Mouse (Mus musculus) common myeloid progenitor, adult 5-6 weeks (primary cell): ENCODE measurements around the gene Gm42906. TPM values are rescaled to one million over a fixed set of nuclear protein-coding genes. Genes with fewer than 3 reads are reported as not detected.

Experiments used
- ATAC-seq: replicated peaks from 2 replicates; pipeline ENCODE4 v1.8.0; 2016; ENCODE audit warnings: low read depth, mild to moderate bottlenecking, moderate TSS enrichment, inconsistent platforms; ENCODE audit not compliant: poor library complexity, severe bottlenecking
- total RNA-seq: library from RNA; stranded (forward); fragments of 200-1000, 187-1606 nt; gene quantifications from 2 replicates; pipeline ENCODE4 v1.2.3, GENCODE M21; 2017

Gm42906 gene
- total RNA-seq, 1 experiment from 2014 or later: not detected

DNA sequence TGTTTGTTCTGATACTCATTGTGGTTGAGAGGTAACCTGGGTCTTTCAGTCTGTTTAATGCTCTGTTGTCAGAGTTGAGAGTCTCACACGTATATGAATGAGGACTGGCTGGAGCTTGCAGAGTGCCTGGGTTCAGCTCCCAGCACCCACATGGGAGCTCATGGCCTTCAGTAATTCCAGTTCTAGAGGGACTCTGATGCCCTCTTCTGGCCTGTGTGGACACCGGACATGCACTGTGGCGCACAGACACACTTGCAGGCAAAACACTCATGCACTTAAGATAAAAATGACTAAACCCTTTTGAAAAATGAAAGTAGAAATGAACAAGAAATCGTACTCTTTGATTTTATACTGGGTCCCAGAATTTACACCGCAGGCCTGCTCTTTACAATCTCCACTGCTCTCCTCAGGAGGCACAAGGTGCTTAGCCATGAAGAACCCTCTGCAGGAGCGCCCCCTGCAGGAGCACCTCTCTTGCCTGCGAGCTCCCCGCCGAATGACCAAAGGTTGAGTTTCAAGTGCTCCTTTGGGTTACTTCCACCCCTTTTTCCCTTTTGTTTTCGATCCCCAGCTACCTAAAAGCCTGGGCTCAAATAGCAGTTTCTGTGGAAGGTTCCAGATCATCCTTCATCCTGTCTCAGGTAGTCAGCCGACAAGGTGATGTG lies 372.4 kb downstream of the Gm42906 start:
- no peak for ATAC-seq

DNA sequence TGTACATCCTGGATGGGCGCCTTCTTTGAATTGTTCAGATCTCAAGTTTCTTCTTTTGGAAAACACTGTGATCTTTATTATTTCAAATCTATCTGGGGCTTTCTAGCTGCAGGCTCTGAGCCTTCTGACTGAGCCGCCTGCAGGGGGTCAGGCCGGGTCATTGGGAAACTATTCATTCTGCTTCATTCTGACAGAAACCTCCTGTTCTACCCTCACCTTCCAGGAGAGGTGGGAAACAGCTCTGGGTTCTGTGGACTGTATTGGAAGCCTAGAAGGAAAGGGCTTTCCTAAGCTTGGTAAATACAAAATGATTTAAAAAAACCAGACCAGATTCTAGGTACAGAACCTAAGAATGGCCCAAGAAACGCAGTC lies 373.2 kb downstream of the Gm42906 start:
- ATAC-seq: no peak

DNA sequence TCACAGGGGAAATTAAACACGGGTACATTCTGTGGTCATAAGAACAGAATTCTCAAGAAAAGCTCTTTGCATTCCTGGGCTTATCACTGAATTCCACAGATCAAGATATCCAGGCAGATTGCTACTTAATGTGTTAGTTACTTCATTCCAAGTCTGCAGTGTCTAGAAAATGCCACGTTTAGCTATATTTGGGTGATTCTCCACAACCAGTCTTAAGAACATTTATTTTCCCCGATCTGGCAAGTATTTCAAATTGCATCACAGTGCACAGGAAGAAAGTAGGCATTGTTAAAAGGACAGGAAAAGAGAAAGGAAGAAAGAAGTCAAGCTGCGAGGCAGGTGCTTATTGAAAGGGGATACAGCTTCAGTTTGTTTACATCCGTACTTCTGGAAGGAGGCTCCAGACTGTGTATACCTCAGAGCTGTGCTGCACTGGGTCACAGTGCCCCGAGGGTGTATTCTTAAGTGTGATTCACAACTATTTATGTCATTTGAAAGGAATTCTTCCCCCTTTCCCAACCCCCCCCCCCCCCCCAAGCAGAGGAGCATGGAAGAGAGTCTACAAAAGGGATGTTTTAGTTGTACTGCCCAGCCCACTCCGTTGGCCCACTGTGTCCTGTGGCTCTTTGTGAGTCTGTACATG lies 373.7 kb downstream of the Gm42906 start:
- no peak for ATAC-seq

DNA sequence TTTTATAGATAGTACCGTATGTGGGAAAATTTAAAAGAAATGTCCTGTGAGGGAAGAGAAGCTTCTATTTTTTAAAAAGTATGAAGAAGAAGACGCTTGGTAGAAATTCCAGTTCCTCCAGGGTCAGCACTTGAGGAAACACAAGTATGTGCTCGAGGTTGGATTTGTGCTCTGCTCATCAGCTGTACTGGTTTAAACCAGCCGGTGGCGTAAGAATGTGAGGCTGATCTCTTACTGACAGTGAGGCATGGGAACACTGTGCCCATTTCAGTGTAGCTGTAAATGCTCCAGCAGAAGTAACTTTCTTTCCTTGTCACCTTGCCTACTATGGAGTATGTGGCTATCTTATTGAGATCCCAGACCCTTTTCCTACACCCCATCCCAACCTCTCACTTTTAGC lies 374.8 kb downstream of the Gm42906 start:
- ATAC-seq: no peak

DNA sequence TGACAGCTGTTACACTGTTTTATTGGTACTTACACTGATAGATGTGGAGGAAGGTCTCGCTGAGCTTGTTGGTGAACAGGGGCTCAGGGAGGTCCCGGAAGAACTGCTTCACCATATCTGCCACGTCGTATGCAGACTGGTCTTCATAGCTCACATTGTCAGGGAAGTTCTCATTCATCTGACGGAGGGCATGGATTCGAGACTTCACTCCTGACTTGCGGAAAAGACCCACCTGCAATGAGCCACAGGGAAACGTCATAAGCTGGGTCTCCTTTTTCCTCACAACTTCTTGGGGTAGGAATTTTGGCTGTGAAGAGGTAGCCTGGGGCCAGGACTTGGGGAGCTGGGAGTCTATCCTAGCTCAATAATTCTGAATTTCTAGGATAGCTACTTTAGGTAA lies 375.6 kb downstream of the Gm42906 start:
- no peak for ATAC-seq

DNA sequence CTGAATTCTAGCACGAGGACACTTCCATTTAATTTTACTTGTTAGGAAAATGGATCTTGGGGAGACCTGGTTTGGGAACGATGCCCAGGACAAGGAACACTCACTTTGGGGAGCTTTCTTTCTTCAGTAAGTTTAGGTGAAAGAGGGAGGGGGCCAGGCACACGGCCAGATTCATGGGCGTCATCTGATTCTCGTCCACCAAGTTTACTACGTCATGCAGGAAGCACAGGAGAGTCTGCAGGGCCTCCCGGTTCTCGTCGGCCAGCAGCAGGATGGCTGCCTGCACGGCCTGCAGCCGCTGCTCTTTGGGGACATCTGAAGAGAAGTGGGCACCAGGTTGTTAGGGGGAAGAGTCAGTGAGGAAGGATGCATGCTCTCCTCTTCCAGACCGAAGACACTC lies 380.5 kb downstream of the Gm42906 start:
- ATAC-seq: no peak

DNA sequence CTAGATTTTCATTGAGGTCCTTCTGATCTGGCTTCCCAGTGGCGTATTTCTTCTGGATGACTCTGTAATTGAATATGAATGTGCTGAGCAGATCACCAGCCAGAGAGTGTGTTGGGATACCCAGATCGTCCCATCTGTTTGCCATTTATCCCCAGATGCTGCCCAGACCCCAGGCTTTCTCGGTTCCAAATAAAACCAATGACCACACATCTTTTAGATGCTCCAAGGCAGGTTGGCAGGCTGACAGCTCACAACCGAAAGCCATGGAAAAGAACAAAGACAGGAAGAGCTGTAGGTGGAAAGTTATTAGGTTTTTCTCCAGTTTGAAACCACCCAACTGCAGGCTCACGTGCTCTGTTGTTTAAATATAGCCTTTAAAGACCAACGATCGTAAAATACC lies 381.0 kb downstream of the Gm42906 start:
- ATAC-seq: no peak

DNA sequence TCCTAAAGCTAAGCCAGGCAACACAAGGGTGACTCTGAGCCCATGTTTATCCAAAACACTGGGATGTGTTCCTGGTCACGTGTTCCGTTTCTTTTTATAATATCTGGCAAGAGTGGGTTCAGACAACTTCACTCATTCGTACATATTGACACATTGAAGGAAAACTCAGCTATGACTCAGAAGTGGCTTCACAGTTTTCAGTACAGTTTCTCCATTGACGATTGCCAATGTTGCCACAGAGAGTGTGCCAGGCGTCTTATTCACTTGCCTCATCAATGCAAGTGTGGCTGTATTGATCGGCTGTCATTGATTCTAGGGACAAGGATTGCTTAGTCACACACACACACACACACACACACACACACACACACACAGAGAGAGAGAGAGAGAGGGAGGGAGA lies 381.8 kb downstream of the Gm42906 start:
- ATAC-seq: no peak

DNA sequence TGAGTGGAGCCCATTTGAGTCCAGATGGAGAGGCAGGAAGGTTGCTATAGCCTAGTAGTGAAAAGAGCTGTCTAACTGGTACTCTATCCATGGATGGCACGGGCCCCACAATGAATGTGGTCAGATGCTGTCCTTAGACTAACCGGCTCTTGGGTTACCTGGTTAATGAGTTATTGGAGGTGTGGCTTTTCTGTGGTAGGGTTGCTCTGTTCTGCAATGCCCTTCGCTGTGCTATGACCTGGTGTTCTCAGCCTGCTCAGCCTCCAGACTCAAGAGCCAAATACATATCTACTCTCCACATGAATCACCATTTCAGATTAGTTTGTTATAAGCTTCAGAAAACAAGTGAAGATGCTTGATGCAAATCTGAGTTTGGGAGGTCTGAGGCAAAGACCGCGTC lies 385.1 kb downstream of the Gm42906 start:
- ATAC-seq: no peak

DNA sequence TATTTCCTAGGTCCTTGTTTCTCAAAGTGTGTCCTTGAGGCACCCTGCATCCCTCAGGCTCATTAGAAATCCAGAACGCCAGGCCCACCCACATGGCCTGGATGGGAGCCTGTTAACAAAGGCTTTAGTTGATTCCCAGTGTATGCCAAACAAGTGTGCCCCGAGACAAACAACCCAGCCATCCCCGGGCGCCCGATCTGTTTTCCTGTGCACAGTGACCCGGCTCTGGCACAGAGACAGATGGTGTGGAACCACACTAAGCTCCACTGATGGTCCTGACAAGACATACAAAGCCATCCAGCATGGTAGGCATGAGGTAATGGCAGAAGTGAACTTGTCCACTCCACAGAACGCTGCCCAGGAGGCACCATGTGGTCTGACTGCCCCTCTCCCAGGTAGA lies 390.1 kb downstream of the Gm42906 start:
- no peak for ATAC-seq

DNA sequence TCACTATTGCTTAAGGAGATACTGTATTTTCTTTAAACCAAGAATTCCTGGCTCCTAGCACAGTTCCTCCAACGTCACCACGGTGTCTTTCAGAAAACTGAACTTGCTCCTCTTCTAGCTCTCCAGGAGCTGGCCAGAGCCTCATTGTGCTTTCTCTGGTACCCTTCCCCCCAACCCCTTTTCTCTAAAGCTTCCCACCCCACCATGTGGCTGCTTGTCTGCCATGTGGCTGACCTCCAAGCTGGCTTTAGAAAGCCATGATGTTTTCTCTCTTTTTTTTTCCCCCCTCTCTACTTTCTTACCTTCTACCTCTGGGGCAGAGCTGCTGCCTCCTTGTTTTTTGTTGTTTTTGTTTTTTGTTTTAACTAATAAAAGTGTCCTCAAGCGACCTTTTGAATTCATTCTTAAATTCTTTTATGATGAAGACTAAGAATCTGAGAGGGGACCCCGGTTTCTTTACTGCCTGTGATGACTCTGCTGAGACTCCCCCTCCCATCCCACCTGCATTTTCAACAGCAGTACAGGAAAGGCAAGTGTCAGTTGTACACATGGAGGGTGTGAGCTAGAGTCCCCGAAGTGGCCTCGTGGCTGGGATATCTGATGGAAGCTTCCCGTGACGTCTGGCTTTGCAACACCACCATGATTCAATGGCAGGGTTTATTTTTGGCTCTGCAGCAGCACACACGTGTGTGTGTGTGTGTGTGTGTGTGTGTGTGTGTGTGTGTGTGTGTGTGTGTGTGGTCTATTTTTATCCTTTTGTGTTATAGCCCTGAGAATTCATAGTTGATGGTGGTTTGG lies 393.0 kb downstream of the Gm42906 start:
- ATAC-seq: no peak

DNA sequence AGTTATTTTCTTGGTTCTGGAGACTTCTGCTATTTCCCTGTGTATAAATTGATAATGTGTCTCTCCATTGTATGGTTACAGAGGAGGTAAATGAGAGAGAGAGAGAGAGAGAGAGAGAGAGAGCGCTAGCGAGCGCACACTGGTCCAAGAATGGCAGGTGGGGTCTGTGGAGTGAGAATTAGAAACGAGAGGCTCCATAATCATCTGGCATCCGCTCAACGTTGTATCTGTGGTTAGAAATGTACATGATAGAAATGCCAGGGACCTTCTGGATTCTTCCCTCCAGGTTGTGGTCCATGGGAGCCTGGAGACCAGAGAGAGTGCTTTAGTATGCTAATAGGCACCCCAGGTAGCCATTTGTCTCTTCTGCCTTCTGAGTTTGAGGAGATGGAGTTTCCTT lies 399.1 kb downstream of the Gm42906 start:
- no peak for ATAC-seq

DNA sequence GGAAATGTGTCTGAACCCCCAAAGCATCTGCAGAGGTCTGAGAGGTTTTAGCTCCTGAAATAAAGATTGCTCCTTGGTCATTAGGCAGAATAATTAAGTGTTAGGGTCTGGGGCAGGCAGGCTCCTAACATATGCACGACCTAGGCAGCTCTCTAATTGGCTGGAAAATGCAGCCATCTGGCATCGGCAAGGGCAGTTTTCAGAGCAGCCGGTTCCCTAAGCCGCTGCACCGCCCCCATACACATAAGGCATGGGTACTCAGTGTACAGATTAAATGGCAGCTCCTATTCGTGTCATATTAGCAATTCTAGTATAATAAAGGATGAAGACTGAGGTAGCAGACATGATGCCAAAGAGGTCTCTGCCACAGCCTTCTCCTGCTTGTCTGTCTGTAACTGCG lies 400.8 kb downstream of the Gm42906 start:
- ATAC-seq: no peak

DNA sequence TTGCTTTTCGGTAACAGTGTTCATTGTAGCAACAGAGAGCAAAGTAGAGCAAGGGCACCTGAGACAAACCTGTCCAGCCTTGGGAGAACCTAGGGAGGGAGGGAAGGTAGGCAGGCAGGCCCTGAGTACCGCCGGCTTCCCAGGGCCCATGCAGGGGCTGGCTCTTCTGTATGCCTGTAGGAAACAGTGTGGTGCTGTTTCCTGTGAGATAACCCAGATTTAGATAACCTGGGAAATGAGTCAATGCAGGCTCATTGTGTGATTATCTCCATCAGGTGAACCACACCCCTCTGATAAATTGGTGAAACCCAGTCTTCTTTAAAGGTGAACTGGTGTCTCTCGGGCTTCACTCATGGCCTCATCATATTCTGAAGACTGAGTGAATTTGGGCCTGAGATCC lies 401.9 kb downstream of the Gm42906 start:
- ATAC-seq: no peak

DNA sequence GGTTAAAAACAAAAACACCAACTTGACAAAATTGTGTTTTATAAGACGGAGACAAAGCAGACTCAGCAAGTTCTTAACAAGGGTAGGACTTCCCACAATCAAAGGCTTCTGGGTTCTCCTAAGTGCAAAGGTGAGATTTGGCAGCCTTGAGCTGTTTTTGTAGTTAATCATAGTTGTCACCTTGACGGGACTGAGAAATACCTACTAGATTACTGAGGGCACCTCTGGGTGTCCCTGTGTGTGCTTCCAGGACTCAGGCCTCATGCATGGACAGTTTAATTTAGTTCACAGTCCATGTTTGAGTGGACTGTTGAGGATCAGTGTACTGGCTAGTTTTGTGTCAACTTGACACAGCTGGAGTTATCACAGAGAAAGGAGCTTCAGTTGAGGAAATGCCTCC lies 403.5 kb downstream of the Gm42906 start:
- ATAC-seq: no peak

DNA sequence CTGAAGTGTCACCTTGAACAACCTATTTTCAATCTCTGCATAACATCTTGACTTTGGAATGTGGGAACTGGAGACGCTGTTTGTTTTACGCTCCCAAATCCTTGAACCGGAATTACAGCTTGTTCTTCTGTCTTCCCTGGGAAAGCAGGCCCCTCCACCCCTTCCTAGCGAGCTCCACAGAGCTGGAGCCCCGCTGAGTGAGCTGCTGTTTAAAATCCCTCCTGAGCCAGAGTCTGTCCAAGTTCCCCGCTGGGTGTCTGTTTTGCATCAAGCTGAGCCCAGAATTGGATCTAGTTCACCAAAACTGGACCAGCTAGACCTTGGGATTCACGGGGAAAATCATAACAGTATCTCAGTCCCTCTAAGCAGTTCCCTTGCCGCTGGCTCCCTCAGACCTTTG lies 404.5 kb downstream of the Gm42906 start:
- ATAC-seq: no peak

DNA sequence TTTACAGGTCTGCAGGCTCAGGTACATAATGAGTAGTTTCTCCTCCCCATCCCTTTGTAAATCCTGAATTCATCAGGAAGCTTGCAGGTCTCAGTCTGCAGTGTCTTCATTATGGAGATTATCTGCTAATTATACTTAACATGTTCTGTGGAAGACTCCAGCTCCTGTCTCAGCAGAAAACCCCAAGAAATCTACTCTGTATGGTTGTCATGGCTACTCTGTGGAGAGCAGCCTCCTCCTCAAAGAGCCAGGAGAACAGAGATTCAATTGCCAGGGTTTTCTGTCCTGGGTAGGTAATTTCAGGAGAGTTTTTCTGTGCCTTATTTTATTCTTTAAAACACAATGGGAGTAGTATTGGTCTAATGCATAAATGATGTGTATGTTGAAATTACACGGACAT lies 405.0 kb downstream of the Gm42906 start:
- no peak for ATAC-seq

DNA sequence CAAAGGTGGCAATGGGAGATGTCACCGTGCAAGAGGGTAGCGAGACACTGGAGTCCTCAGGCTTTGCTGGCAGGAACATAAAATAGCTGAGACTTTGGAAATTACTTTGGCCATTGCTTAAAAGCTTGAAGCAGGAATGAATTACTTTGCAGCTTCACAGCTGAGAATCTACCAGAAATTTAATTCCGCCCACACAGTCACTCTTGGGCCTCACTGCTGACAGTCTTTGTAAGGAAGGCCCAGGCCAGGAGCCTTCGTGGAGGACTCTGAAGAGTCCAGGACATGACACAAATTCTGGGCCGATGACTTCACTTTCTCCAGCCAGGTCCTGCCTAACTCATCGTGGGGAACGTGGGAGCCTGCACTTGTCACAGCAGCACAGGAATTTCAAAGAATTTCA lies 405.9 kb downstream of the Gm42906 start:
- no peak for ATAC-seq

DNA sequence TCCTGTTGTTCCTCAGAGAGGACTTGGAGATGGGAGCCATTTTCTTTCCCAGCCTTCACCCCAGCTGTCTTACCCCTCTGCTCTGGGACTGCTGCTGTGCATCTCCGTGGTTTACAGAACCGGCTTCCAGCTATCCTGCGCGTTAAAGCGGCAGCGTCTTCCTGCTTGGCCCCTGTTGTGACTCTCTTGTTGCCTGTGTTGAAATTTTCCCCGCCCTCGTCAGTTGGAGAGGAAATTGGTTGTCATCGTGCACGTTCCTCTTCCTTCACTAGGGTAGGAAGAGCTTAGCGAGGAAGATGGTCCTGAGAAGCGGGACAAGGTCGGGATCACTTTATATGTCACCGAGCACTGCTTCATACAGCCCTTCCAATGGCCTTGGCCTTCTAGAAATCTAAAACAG lies 407.1 kb downstream of the Gm42906 start:
- no peak for ATAC-seq

DNA sequence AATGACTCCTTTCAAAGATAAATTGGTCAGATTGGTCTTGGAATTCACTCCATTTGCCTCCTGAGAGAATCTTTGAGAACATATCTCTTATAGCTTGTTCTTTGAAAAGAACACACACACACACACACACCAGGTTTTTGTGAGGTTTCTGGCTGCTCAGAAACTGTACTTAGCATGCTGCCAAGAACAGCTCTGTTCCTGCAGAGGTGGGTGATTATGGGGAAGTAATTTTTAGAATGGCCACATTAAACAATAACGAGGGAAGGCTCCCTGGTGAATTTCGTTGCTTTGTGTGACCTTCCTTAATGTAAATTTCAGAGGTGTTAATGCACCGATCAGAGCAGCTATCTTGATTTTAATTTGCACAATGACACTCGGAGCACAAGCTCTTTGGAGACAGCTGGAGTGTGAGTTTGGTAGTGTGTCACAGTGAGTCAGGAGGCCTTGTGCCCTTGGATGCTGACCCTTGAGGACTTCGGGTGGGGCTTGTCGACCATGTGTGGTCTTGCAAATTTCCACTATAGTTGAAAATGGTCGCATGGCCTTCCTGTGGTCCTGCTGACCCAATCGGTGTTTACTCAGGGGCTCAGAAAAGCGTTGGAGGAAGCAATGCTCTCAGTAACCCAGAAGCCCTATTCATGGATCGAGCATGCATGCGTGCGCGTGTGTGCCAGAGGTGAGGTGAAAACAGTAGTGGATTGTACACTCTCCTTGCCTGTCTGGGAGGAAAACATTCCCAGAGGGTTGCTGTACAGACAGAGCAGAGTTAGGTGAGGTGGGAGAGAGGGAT lies 407.7 kb downstream of the Gm42906 start:
- no peak for ATAC-seq

DNA sequence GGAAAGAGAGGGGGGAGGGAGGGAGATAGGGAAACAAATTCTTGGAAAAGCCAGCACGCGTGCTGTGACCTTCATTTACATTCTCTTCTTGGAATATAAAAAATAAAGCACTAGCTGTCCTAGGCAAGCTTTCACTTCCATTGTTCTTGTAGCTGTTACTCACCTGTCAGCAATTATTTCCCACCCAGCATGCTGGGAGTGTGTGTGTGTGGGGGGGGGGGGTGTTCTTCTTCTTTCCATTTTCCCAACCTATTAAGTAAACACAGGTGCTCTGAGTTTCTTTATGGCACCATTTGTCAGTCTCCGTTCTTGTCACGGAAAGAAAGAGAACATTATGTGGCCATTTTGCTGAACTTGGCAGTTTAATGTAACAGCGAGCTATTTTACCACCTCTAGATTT lies 409.0 kb downstream of the Gm42906 start:
- ATAC-seq: no peak
